Mouse (Mus musculus): Measurements from ENCODE around the gene Btbd11.

Gene Btbd11

DNA sequence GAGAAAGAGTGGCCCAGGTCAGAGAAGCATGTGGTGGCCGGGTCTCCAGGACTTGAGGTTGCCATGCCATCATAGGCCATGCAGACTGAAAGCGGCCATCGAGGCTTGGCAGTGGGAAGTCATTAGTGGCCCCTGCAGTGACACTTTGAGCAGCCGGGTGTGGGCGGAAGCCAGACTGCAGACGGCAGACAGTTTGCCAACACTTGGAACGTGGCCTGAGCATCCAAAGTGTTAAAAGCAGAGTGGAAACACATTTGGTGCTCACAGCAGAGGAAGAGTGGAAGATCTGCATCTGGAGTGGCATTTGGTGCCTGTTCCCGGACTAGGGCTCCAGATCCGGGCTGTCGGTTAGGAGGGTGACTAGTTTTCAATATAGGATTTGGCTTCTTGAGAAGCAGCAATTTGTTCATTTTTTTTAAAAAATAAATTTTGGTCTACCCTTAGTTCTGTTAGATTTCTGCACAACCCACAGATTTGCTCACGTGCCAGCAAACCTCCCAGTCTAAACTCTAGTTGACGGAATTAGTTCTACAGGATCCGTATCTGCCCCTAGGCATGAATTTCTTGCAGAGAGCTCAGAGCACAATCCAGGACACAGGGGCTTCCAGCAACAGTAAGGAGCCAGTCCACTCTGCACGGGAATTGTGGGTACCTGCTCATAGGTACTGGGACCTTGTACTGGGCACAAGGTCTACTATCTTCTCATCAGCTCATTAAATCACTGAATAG lies 222.1 kb downstream of the Btbd11 start:
- in situ Hi-C loops (cut with MboI; ENCODE audit: low pct_unique_long_range_greater_than_20kb in 1 of 2, low sequenced_read_pairs in 2 of 2, unreplicated experiment in 1 of 2) = no loop called here

DNA sequence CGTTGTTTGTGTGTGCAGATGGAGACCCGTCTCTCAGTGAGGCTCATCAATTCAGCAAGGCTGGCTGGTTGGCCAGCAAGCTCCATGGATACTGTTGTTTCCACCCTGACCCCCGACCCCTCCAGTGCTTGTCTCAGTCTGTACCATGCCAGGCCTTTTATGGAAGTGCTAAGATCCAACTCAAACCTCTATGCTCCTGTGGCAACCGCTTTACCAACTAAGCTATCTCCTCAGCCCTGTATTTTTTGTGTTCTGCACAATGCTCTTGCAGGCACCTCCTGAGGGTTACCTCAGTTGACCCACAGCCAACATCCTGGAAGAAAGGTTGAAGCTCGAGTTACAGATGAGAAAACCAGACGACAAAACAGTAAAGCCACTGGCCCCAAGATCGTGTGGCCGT lies 230.5 kb downstream of the Btbd11 start:
- in situ Hi-C loops (cut with MboI; ENCODE audit: low pct_unique_long_range_greater_than_20kb in 1 of 2, low sequenced_read_pairs in 2 of 2, unreplicated experiment in 1 of 2) = no loop called here

DNA sequence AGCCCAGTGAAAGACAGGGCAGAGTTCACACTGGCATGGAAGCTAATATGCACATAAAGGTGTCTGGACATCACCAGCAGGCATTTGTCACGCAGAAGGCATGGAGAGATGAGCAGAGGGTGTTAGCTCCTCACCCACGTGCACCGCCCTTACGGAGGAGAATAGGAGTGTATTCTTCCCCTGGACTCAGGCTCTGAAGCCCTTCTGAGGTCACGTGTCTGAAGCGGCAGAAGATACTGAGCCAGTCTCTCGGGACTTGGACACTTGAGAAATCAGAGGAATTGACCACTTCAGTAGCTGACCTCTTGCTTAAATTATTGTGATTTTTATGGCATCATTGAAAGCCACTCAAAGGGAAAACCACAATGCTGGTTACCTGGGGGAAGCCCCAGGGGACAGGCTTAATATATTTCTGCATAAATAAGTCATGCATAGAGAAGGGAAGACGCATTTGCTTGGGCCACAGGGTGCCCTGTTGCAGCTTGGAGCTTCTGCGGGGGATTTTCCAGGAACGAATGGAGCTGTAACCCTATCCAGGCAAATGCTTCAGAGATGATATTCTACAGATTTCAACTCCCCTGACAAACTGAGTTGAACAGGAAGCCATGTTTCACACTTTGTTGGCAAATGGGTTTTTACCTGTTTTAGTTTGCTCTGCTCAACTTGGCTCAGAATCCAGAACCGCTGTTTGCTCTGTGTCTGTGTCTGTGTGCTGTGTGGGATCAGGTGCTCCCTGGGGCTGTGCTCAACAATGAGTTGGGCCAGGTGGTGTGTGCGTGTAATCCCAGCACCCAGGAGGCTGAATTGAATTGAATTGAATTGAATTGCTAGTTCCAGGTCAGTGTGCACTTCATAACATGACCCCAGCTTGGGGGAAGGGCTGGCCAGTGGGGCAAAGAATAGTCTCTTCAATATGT lies 231.1 kb downstream of the Btbd11 start:
- in situ Hi-C loops (cut with MboI; ENCODE audit: low pct_unique_long_range_greater_than_20kb in 1 of 2, low sequenced_read_pairs in 2 of 2, unreplicated experiment in 1 of 2) = no loop called here

DNA sequence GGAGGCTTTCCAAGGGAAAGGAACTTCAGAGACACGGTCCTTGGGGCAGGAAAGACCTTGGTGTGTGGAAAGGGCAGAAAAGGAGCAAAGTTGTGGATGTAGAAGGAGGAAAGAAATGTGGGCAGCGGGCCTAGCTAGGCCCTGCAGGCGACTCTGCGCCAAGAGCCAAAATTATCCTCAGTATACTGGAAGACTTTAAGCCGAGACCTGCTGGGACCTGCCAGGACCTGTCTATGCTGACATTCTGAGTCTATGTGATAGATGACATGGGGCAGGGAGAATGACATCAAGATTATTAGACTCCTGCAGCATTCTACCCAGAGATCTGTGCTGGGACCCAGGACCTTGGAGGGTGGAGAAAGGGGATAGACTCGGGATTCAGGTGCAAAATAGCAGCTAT lies 234.5 kb downstream of the Btbd11 start:
- in situ Hi-C loops (cut with MboI; ENCODE audit: low pct_unique_long_range_greater_than_20kb in 1 of 2, low sequenced_read_pairs in 2 of 2, unreplicated experiment in 1 of 2) = no loop called here

DNA sequence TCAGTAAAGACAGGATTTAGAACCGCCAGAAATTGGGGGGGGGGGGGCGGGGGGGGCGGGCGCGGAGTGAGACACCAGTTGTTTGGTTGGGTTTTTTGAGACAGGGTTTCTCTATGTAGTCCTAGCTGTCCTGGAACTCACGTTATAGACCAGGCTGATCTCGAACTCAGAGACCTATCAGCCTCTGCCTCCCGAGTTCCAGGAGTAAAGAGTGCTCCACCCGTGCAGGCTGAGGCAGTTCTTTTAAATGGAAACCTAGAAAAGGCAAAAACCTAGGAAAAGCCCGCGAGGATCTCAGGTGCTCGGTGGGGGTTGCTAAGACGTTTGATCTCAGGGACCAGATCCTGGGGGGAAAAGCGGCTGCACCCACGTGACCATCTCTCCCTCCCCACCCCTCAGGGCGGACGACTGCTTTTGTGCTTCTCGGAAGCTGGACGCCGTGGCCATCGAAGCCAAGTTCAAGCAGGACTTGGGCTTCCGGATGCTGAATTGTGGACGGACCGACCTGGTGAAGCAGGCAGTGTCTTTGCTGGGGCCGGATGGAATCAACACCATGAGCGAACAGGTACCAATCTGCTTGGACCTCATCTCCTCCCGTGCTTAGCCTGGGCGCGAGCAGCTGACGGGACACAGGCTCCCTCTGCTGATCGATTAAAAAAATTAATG lies 238.0 kb downstream of the Btbd11 start:
- in situ Hi-C loops (cut with MboI; ENCODE audit: low pct_unique_long_range_greater_than_20kb in 1 of 2, low sequenced_read_pairs in 2 of 2, unreplicated experiment in 1 of 2) = no loop called here

DNA sequence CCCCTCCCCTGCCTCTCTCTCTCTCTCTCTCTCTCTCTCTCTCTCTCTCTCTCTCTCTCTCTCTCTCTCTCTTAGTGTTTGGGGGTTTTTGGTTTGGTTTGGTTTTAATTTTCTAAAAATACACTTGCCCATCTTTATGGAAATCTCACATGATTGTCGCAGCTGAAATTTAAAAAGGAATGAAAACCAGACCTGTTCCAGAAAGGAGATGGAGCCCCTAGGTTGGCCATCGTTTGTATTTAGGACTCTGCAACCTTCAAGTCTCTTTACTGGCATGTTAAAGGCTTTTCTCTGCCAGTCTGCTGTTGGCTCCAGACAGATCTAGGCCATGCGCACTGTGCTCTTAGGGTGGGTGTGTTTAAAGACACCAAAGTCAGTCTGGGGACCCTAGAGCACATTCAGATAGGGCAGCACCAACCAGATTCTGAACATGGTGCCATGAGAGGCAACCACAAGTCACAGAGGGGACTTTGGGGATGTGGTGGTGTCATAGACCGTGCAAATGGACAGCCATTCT lies 238.6 kb downstream of the Btbd11 start:
- in situ Hi-C loops (cut with MboI; ENCODE audit: low pct_unique_long_range_greater_than_20kb in 1 of 2, low sequenced_read_pairs in 2 of 2, unreplicated experiment in 1 of 2) = no loop called here

DNA sequence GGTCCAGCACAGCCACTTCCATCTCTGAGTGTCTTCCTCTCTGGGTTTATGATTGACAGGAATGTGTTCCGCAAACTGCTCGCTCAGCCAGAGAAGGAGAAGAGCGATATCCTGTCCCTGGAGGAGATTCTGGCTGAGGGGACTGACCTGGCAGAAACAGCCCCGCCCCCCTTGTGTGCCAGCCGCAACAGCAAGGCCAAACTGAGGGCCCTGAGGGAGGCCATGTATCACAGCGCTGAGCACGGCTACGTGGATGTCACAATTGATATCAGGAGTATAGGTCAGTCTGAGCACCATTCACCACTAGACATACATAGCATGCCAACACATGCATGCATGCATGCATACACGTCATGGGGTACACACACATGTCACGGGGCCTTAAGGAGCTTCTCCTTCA lies 245.4 kb downstream of the Btbd11 start:
- in situ Hi-C loops (cut with MboI; ENCODE audit: low pct_unique_long_range_greater_than_20kb in 1 of 2, low sequenced_read_pairs in 2 of 2, unreplicated experiment in 1 of 2) = no loop called here

DNA sequence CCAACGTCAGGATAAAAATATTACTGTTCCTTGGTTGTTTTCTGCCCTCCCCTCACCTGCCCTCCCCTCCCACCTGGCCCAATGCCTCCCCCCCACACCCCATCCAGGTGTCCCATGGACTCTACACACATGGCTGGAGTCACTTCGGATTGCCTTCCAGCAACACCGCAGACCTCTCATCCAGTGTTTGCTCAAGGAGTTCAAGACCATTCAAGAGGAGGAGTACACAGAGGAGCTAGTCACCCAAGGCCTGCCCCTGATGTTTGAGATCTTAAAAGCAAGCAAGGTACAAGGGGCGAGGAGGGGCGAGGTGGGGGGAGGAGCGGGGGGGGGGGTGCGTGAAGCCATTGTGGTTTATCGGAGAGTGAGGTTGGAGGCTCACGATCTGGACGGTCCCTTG lies 247.0 kb downstream of the Btbd11 start:
- in situ Hi-C loops (cut with MboI; ENCODE audit: low pct_unique_long_range_greater_than_20kb in 1 of 2, low sequenced_read_pairs in 2 of 2, unreplicated experiment in 1 of 2) = no loop called here

DNA sequence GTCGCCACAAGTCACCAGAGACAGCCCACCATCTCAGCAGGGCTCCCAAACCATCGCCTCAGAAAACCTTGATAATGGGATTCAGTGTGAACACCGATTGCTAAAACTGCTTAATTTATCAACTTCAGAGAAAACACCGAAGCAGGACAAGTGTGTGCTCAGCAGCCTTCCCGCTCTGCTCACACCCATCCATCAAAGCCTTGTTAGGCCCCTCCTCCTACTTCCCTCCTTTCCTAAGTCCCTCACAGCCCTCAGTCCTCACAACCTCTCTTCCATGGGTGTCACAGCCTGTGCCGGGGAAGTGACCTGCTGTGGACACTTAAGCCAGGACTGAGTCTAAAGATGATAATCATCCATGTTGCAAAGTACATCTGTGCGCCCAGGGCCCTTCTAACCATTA lies 251.0 kb downstream of the Btbd11 start:
- in situ Hi-C loops (cut with MboI; ENCODE audit: low pct_unique_long_range_greater_than_20kb in 1 of 2, low sequenced_read_pairs in 2 of 2, unreplicated experiment in 1 of 2) = no loop called here

DNA sequence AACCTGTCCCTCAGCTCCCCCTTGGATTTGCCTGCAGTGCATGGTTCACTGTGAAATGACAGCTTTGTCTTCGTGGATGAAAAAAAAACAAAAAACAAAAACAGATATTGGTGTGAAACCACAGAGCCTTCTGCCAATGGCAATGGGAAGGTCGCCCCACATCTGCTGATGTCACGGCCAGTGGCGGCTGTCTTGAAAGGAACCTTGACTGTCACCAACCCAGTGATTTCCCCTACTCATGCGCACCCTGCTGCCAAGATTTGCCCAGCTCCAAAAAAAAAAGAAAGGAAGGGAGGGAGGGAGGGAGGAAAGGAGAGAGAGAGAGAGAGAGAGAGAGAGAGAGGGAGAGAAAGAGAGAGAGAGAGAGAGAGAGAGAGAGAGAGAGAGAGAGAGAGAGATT lies 251.5 kb downstream of the Btbd11 start:
- in situ Hi-C loops (cut with MboI; ENCODE audit: low pct_unique_long_range_greater_than_20kb in 1 of 2, low sequenced_read_pairs in 2 of 2, unreplicated experiment in 1 of 2) = no loop called here

DNA sequence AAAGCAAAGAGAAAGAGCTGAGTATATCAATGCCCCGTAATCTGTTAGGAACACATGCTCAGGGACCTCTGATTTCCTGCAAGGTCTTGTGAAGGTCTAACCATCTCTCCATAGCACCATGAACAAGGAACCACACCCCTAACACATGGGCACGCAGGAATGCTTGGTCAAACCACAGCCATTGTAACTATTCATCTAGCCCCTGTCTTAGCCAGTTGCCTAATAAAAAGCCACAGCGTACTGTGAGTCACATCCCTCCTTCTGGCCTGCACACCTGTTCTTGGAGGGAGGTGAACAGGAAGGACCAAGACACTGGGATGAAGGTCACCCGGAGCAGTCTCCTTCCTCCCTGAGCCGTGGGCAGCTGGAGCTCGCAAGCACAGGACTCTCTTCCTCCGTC lies 253.0 kb downstream of the Btbd11 start:
- in situ Hi-C loops (cut with MboI; ENCODE audit: low pct_unique_long_range_greater_than_20kb in 1 of 2, low sequenced_read_pairs in 2 of 2, unreplicated experiment in 1 of 2) = no loop called here

DNA sequence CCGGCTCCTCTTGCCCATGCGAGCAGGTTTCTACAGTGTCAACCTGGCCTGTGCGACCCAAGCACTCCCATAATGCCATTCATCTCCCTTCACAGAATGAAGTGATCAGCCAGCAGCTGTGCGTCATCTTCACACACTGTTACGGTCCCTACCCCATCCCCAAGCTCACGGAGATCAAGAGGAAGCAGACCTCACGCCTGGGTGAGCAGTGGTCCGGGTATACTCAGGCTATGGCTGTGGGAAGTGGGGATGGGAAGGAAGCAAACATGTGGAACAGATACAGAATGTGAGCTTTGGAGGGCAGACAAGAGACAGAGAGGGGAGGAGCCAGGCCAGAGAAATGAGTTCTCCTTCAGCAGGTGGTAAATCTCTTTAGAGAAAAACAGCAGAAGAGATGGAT lies 253.8 kb downstream of the Btbd11 start:
- in situ Hi-C loops (cut with MboI; ENCODE audit: low pct_unique_long_range_greater_than_20kb in 1 of 2, low sequenced_read_pairs in 2 of 2, unreplicated experiment in 1 of 2) = loop anchor here in 1 of 2 experiments (10.0 kb wide), 1 partner anchor 186 kb away; no protein-coding TSS in a partner anchor

DNA sequence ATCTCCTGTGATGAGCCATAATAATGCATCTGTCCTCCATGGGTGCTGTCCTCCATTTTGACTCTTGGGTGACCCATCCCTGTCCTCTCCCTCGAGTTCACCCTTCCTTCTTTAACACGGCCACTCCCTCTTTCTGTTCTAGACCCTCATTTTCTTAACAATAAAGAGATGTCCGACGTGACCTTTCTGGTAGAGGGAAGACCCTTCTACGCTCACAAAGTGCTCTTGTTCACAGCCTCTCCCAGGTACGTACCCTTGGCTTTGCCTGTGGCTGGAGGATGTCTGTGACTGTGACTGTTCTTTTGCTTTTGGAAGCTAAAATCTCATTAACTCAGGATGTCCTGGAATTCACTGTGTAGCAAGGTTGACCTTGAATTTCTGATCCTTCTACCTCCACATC lies 258.7 kb downstream of the Btbd11 start:
- in situ Hi-C loops (cut with MboI; ENCODE audit: low pct_unique_long_range_greater_than_20kb in 1 of 2, low sequenced_read_pairs in 2 of 2, unreplicated experiment in 1 of 2) = loop anchor here in 1 of 2 experiments (10.0 kb wide), 1 partner anchor 191 kb away; no protein-coding TSS in a partner anchor

DNA sequence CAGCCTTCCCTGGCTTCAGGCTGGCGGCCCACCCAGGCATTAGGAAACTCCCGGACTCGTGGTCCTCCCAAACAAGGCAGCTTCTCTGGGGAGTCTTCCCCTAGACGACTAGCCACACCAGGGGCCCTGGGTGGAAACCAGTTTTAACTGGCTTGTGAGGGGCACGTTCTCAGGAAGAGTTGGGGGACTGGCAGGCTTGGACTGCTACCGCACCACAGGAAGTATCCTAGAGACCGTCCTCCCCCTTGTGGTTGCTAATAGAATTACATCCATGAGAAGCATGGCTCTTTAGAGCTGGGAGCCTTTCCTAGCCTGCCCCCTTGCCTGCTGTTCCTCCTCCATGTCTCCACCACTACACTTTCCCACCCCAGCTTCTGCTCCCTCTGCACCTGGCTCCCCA lies 265.1 kb downstream of the Btbd11 start:
- in situ Hi-C loops (cut with MboI; ENCODE audit: low pct_unique_long_range_greater_than_20kb in 1 of 2, low sequenced_read_pairs in 2 of 2, unreplicated experiment in 1 of 2) = loop anchor here in 1 of 2 experiments (25.0 kb wide), 1 partner anchor 414 kb away; no protein-coding TSS in a partner anchor

DNA sequence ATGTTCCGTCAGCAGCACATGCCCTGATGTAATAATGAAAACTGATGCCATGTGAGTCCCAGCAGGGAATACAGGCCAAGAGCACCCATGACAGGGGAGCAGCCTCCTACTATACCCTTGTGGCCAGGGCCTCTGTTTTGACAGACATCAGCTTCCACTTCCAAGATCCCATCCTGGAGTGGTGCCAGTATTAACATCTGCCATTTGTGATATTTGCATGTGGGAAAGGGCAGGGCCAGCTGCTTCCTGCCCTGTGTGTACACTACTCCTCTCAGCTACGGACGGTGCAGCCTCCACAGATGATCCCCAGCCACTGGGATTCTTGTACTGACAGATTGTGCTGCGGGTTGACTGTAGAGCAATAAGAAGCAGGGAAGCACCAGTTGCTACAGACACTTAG lies 269.3 kb downstream of the Btbd11 start:
- in situ Hi-C loops (cut with MboI; ENCODE audit: low pct_unique_long_range_greater_than_20kb in 1 of 2, low sequenced_read_pairs in 2 of 2, unreplicated experiment in 1 of 2) = loop anchor here in 1 of 2 experiments (25.0 kb wide), 1 partner anchor 419 kb away; no protein-coding TSS in a partner anchor

DNA sequence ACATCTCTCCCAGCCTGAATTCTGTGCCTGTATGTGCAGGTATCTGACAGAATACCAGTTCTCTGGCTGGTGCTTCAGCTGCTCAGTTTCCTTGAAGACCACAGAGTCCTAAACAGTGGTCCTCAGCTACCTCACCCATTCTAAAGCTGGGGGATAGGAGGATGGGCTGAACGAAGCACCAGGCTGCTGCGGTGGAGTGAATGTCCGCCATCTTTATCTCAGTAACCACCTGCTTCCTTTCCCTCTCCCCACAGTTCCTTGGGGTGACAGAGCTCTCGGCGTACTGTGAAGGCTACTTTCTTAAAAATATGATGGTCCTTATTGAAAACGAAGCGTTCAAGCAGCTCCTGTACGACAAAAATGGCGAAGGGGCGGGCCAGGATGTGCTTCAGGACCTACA lies 271.3 kb downstream of the Btbd11 start:
- in situ Hi-C loops (cut with MboI; ENCODE audit: low pct_unique_long_range_greater_than_20kb in 1 of 2, low sequenced_read_pairs in 2 of 2, unreplicated experiment in 1 of 2) = loop anchor here in 1 of 2 experiments (25.0 kb wide), 1 partner anchor 421 kb away; no protein-coding TSS in a partner anchor

DNA sequence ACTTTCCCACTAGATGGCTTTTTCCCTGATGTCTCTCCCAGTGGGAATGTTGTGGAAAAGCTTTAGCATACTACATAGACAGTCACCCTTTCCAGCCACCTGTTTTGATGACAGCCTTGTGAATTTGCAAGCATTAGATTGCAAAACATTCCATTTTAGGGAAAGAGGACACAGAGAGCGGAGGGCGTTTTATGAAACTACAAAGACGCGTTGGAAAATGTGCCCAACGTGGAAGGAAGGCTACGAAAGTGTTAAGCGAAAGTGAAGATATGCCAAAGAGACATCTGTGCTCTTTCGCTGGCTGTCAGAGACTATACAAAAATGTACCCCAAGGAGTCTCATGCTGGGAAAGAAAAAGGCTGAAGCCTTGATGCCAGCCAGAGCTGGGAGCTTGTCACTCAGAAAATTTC lies 286.9 kb downstream of the Btbd11 start:
- in situ Hi-C loops (cut with MboI; ENCODE audit: low pct_unique_long_range_greater_than_20kb in 1 of 2, low sequenced_read_pairs in 2 of 2, unreplicated experiment in 1 of 2) = loop anchor here (10.0 to 25.0 kb wide), 2 partner anchors 436 to 449 kb away; no protein-coding TSS in a partner anchor

DNA sequence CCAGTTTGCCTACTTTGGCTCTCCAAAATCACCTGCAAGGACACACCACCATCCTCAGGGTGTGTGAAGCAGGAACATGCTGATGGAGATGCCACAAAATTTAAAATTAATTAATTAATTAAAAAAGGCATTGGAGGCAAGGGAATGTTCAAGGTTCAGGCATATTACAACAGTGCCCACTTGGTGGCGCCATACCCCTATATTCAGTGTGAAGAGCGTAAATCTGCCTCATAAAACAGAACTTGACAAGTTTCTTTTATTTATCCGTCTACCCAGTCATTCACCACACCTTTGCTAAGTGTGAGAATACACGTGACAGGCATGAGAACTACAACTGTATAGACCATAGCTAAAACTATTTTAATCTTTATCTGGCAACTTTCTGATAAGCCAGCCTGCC lies 292.0 kb downstream of the Btbd11 start:
- in situ Hi-C loops (cut with MboI; ENCODE audit: low pct_unique_long_range_greater_than_20kb in 1 of 2, low sequenced_read_pairs in 2 of 2, unreplicated experiment in 1 of 2) = loop anchor here in 1 of 2 experiments (10.0 kb wide), 1 partner anchor 454 kb away; no protein-coding TSS in a partner anchor
